Mouse (Mus musculus) spleen, adult 2 months (tissue): Measurements from ENCODE around the gene Epn1.

Experiments
- CTCF ChIP-seq: fragments of 200-500 bp; IDR thresholded peaks from 2 replicates; pipeline ENCODE4 v1.5.1; 2011; ENCODE audit warnings: mild to moderate bottlenecking, inconsistent platforms; ENCODE audit not compliant: insufficient read depth, insufficient read length, insufficient replicate concordance; ENCODE audit errors: extremely low read depth
- POLR2A ChIP-seq: fragments of 200-500 bp; IDR thresholded peaks from 2 replicates; pipeline ENCODE4 v1.6.1; 2011; ENCODE audit warnings: low read depth, low read length, inconsistent platforms

DNA sequence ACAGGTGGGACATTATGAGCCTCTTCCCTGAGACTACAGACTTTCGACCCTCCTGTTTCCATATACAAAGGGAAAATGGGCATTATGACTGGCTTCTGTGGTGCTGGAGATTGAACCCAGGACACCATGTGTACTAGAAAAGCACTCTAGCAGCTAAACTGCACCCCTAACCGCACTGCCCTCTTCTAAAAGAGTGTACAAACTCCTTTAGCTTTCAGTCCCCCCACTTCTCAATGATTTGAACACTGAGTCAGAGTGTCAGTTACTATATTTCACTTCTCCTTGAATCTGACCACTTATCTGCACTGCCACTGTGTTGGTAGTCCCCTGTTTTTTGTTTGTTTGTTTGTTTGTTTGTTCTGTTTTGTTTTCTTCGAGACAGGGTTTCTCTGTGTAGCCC lies 46.2 kb upstream of the Epn1 start, which contains the start of gene 4632433K11Rik:
- no peak for TF ChIP-seq CTCF
- no peak for TF ChIP-seq POLR2A
